Mouse (Mus musculus) left cerebral cortex, adult 11 months (tissue): ENCODE measurements at regions not wholly inside any gene's neighbourhood (a gene's known extent, or its start where the extent isn't known, plus 50 kb on each side); places are given as distances from the start of the nearest gene placed in this dataset.

ENCODE experiments used
- DNase-seq: peaks from one replicate; pipeline ENCODE4 v3.0.0; 2022; ENCODE audit warnings: low spot score

DNA sequence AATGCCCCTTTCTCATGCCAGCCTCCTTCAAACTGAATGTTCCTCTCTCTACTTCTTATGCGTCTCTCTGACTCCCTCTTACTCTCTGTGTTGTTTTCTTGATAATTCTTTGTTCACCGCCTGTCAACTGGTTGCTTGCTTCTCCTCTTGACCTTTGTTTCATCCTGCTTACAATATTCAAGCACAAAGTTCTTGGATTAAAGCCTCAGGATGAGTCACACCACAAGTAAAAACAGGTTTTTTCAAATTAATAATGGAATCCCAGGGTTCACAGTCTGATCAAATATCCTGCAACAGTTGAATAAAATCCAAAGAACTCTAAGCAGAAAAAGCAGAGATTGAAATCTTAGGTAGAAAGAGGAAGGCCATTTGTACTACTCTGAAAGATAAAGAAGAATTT lies 285.9 kb upstream of the Cxadr start:
- no peak for DNase-seq

DNA sequence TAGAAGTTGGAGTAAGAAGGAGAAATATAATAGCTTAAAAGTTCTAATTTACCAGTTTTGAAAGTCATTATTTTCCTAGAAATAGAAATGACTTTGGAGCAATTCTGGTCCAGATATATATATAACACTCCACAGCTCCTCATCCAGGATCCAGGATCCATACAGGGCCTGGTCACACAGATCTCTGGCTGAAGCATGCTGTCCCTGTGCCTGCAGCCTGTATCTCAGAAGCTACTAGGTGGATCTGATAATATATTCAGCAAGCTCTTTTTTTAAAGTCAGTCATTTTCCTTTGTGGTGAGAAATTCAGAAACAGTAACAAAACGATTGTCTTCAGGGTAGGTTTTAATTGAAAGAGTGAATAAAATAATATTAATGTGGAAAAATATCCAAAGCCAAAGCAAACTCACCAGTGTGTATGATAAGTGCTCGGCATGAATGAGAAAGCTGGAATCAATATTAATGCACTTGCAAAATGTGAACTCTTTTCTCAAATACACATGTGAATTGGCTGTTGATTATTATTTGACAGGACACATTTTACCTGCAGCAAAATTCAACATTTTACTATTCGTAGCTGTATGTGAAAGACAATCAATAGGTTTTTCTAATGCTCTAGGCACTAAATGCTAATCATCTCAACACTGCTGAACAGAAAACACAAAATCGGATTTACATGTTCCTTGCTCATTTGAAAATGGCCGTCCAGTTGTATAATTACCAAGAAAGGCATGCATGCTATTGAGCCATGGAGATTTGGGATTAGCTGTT lies 288.1 kb upstream of the Cxadr start:
- DNase-seq, result no peak

DNA sequence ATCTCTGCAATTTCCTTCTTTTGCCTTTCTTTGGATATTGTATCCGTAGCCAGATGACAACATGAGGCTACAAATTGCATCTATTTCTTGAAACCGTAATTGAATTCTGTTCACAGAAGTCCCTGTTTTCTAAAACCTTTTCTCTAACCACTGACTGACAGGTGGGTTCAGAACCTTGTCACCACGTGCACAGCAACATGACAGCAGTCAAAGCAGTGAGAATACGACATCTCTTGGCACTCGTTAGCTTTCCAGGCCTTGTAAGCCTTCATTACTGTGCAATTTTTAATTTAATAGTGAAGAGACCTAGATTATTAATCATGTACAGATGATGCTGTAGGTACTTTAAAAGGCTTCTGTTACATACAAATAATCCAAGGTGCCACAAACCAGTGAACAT lies 297.3 kb upstream of the Cxadr start:
- no peak for DNase-seq

DNA sequence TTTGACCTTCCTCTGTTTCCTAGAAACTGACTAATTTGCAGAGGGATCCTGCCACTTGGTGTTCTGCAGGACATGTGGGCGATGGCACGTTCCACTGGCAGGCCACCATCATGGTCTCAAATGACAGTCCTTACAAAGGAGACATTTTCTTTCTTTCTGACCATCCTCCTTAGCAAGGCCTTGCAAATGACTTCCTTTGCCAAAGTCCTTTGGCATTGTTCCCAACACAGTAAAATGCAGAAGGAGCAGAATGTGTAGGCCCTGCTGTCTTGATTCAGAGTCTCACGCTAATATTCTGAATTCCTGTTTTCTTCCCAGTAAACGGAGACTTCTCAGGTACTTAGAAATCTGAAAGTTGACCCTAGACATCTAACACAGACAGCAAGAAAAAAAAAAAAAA lies 308.3 kb upstream of the Cxadr start:
- DNase-seq, result no peak

DNA sequence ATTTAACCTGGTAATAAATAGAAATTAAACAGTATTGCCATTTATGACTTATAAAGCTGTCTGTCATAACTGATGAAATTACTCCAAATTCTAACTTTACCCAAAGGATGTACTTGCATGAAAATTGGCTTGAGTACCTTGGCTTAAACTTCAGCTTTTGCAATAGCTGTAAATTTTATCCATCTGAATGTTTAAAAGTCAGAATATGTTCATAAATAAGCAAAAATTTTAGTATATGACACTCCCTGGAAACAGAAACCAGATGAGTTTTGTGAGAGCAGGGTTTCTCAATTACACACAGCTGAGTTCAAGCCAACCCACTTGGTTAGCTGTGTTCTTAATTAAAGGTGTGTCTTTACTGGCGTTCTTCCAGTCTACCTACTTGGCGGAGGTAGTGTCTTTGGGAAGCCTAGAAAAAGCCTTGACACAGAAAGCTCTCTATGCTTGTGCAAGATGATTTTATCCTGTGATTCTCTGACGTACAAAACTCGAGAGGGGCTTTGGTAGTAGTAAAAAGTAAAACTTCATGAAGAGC lies 311.4 kb upstream of the Cxadr start:
- no peak for DNase-seq

DNA sequence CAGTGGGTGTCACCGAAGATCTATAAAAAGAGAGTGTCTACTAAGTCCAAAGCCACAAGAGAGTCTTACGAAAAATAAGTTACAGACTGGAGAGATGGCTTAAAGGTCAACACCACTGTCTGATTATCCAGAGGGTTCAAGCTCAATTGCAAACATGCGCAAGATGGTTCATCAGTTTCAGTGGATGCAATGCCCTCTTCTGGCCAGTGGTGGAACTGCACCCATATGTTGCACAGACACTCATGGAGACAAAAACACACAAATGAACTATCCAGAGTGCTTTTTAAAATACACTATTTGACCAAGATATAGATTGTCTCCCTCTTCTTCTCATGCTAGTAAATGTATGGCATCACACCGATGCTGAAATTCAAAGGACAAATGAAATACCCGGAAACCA lies 312.1 kb upstream of the Cxadr start:
- no peak for DNase-seq

DNA sequence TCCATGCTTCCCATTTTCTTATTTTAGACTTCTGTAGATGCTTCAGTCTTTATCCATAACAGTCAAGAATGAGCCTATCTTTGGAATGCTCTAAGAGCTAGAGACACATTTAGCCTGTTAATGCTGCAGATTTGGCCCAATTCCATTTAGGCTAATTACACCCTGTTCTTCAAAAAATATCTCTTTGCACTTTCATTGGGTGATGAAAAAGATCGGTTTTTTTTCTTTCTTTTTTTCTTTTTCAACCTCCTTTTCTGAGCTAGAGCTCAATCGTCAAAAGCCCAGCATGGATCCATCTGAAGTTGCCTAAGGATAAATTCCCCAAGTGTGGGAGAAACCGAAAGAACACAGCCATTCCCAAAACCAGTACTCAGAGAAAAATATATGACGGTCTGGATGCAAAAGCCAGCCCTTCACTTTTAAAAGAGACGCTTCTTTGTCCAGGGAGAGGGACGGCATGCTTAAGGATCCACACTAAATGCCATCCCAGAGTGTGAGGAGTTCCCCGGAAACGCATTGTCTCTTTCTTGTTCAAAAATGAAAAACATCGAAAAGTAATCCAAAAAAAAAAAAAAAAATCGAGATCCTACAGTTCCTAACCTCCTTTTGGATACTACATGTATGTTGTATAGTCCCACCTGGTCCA lies 314.3 kb upstream of the Cxadr start:
- no peak for DNase-seq

DNA sequence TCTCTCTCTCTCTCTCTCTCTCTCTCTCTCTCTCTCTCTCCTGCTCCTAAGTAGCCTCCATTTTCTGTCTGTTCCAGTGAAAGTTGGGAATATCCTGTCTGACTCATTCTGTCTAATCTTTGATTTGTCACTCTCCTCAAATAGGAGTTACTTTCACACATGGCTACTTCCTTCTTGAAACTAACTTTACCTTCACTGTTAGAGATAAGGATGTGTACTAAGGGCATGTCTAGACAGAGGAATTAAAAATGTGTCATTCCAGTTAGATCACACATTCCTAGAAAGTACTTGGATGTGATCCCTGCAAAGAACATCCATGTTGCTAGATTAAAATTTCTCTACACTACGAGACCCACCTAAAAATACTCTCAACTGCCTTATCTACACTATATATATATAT lies 346.9 kb upstream of the Gm11146 start:
- DNase-seq, result no peak

DNA sequence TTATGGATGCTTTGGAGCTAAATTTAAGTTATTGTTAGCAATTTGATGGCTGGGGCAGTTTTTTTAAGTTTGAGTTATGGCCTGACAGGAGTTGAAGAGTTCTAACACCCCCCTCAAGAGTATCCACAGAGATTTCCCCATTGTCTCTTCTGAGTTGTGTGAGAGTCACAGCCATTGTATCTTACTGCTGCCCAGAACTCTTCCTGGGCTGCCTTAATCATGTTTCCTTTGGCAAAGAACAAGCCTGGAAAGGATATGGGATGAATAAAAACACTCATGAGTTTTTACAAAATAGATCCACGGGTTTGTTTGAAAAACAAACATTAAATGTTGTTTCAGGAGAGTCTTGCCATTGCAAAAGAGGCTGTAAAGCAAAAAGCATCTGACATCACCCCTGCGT lies 343.5 kb upstream of the Gm11146 start:
- no peak for DNase-seq

DNA sequence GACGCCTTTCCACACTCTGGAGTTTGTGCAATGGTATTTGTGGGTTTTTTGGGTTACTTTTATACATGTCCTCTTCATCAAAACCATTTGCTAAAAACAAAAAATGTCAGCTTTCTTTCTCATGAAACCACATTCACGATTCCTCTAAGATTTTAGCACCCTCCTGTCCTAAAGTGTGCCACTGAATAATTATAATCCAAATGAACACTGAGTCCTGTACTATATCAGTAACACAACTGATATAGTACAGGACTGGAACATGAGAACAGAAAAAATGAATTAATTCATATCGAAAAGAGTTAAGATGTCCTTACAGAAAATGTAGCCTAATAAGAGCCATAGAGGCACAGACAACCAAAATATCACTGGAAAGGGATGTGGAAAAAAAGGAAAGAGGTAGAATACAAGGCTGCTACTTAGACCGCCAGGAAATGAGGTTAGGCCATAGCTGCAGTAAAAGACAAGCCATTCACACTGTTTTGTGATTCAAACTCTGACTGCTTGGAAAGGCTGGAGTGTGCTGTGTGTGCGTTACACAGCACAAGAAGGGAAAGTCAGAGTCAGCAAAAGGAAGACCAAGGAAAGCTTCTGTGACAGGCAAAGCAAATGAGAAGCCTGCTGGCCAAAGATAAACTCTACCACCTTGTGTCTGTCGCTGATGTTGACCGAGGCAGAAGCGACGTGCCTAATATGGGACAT lies 329.3 kb upstream of the Gm11146 start:
- DNase-seq, result no peak

DNA sequence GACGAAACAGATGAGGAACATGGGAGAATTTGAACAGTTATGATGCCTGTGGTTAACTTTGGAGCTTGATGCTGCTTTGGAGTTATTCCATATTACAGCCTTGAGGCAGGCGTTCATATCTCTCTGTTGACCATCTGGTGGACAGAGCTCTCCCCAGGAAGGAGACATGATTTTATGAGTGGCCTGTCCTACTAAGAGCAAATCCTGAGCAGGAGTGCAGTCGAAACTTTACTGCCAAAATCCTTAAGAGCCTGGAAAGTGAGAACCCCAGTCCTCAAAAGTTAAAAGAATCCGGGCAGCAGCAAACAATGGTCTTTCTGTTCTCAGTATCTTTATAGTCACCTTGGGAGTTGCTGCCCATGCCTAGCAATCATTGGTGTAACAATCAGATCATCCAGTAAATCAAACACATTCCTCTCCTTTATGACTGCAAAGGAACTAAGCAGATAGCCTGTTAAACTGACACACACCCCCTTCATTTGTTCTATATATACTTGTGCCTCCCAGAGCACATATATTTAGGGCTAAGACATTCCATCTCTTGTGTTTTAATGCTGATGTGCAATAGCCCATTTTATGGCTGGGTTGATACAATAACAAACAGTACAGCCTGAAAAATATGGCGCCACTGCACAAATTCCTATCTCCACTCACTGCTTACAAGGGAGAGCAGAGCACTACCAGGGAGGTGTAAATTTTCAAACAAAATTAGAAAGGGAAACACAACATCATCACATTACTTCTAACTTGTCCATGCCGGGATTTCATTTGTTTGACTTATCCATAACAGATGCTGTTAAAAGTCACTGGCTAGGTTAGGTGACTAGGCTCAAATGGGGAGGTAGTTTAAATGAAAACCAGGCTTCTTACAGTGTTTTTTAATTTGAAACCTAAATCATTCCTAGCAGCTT lies 312.5 kb upstream of the Gm11146 start:
- no peak for DNase-seq

DNA sequence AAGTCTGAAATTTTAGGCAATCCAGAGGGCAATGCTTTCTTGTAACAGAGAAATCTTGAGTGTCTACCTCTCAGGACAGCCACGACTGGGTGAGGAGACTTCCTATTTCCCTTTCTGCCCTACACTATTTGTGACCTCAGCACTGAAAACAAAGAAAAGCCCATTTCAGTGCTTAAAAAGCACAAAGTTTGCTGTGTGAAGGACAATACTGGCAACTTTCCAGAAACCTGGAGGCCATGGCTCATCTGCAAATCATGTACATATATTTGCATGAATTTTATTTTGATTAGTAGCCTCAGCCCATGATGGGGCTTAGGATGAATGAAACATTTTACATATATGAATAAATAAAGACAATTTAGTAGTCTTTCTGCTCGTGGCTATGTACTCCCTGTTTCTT lies 292.4 kb upstream of the Gm11146 start:
- DNase-seq, result no peak

DNA sequence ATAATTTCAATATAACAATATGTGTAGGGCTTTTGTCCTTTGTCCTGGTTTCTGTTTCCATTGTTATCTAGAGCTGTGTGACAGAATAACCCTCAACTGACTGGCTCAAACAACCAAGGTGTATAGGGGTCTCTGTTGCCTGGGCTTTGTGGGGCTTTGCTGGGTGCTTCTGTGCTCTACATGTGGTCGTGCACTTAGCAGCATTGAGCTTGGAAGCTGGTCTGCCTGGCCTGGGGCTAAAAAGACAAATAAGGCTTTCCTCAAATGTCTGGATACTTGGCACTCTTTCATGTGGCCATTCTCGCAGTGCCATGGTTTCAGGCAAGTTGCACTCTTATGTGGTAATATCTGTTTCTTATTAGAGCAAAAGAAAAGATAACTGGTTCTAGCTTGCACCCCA lies 291.8 kb upstream of the Gm11146 start:
- DNase-seq, result no peak

DNA sequence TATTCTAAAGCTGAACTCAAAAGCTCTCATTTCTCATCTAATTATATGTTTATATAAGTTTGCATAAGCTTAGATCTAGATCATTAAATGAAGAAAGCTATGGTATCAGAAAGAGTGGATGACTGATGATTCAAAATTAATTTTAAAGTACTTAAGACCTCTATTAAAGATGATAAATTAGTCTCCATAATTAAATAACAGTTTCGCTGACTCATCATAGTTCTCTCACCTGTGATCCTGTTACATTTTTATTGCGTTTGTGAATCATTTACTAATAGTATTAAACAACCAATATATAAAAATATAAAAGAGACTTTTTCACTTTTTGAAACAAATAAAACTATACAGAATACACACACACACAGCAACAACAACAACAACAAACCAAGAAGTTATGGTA lies 290.8 kb upstream of the Gm11146 start:
- no peak for DNase-seq

DNA sequence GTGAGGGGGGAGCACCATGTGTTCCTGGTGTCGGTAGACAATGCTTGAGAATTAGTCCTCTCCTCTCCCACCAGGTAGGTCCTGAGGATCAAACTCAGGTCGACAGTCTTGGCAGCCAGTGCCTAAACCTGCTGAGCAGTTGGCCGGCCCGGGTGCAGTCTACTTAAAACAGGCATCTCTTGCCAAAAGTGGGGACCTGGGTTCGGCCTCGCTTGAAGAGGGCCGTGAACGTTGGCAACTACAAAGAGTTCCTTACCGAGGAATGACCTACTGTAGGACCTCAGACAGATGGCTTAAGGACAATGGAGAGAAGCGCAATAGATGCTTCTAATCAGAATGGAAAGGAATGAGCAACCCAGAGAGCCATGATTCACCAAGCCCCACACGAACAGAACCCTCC lies 287.5 kb upstream of the Gm11146 start:
- no peak for DNase-seq

DNA sequence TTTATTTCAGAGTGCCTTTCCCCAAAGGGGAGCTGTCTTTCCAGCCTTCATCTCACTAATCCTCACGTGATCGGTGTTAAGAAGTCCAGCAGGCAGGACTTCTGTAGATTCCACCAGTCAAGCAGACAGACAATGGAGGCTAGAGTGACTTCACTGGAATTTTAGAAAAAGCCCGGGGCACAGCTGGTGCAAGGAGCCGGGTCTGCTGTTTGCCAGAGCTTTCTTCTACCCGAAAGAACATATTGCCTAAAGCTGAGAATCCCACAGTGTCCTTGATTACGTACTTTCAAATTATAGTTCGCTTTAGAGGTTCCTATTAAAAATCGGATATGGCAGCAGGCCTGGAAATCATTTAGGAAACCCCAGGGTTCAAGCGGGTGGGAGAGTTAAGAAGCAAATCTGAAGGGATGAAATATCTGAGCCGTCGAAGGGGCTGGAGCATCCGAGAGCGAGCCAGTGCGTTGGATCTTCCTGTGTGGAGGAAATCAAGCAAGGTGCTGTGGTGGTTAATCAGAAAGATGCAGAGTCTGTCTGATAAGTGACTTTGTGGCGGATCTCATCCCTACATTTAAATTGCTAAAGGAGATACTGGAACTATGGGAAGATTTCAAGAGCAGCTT lies 283.3 kb upstream of the Gm11146 start:
- no peak for DNase-seq

DNA sequence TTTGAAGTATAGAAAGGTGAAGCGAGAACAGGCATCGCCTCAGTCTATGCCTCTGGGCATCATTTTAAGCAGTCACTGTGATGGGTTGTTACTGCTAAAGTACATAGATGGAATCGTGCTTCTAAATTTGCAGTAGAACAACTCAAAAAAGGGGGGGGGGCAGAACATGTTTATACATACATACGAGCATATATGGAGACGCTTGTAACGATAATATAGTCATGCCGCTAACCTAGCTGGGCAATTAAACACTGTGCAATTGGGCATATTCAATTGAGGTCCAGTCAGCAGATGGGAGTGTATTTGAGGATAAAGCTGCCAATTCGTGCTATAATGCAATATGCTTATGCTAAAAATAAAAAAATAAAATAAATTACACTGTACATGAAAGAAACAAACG lies 282.6 kb upstream of the Gm11146 start:
- DNase-seq, result no peak

DNA sequence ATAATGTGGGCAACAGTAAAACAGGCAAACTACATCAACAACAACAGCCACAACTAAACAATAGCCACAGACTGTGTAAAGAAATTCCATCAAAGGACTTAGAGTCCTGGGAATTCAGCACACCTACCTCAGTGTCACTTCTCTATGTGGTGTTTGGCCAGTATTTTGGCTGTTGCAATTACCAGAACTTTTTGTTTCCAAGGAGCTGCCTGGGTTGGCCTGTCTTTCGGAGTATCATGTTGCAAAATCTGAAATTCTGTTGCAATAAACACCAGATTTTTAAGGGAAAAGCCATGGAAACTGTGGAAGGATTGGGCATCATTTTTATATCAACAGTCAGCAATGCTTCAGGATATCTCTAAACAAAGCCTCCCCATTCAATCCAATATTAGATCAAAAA lies 275.1 kb upstream of the Gm11146 start:
- DNase-seq, result no peak

DNA sequence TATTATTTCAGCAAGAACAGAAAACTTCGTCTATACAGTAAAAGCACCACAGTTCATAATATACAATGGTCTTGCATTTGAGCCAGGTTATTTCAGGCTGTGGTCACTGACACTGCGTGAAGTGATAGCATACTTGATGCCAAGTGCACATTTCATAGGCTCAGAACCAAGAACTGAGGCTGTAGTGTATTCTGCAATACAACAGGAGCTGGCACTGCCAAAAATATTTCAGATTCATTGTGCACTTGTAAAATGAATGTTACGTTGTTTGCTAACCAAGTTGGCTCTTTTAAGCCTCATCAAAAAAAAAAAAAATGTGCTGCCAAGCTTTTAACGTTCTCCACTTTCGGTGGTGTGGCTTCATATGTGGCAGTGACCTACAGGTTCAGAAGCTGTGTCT lies 261.4 kb upstream of the Gm11146 start:
- DNase-seq, result no peak

DNA sequence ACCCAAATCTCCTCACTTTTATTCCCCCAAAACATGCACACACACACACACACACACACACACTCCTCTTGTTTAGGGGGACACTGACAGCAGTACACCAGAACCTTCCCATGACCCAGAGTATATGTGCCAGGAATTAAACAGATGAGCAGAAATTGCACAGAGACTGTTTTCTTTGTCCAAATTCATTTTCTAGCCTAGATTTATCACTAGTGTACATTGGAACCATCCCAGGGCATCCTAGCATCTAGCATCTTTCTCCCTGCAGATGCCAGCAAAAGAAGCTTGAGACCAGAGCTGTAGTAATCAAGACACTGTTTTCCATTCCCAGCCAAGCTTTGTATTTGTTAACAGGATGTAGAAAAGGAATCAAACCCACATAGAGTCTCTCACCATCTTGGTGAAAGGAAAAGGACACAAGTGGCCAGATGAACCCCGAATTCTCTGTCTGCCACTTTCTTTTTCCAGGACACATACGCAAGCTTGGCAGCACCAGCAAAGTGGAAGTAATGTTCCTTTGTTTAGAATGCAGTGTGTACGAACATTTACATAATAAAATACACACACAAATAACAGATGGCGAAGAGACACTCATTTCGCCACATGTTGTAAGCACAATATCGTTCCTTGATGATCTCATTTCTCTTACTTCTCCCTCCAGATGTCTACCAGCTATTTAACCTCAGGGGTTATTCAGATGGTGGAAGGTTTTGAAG lies 250.3 kb upstream of the Gm11146 start:
- no peak for DNase-seq
